Mouse (Mus musculus) megakaryocyte, embryonic 14.5 days (primary cell): Measurements from ENCODE around the gene Clec10a.

Source experiments
- FLI1 ChIP-seq: IDR thresholded peaks from 2 replicates; pipeline ENCODE4 v1.6.1; 2012; ENCODE audit warnings: low read length, inconsistent platforms, mixed read lengths
- GATA1 ChIP-seq: IDR thresholded peaks from 3 replicates; pipeline ENCODE4 v1.6.1; 2012; ENCODE audit warnings: mixed read lengths, low read length, inconsistent platforms, borderline replicate concordance

DNA sequence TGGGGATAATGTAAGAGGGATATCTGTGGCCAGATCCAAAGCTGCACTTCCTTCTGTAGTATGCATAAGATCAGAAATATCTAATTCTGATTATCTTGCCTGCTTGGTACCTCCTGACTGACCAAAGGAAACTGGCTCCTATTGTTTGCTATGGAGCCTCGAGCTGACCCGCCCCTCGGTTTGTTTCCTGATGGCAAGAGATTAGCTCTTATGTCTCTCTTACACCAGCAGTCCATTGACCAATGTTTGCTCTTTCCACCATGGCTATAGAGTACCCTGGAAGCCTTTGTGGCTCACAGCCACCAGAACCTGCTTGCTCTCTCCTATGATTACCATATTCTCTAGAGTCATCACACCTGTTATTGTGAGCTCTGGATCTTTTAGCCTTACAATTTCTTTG lies 6.3 kb downstream of the Clec10a start:
- TF ChIP-seq GATA1, result no peak
- no peak for TF ChIP-seq FLI1
